Mouse (Mus musculus): Measurements from ENCODE around the gene Dlx5. TPM values are rescaled to one million over a fixed set of nuclear protein-coding genes. Genes with fewer than 3 reads are reported as not detected.
A peak's percentile ranks its signal among the peaks of the same experiment; 100 is the strongest.

Gene Dlx5
- polyA plus RNA-seq, 1 experiment, result not detected

- no peak for DNase-seq
- H3K36me3 ChIP-seq (ENCODE audit: control insufficient read depth, insufficient read depth, low read length), result no peaks in the 10 kb centered on the region
- 6% methylated on average over 9 of the region's 9 CpGs for WGBS
- no peak overlapping the region for H3K4me3 ChIP-seq (ENCODE audit: insufficient read depth, low read depth, low read length)
- no peak overlapping the region for H3K27ac ChIP-seq (ENCODE audit: insufficient read depth, low read depth, low read length)
- TF ChIP-seq POLR2A (IDR thresholded peaks at IDR 0.05; ENCODE audit: low read depth, low read length) (no peak), CTCF (conservative IDR thresholded peaks at IDR 0.05; ENCODE audit: insufficient read depth, insufficient read length, low read depth, low read length) (no peak)
- H3K27me3 ChIP-seq (replicated peaks; ENCODE audit: control insufficient read depth, insufficient read depth, low read length), result peaks cover 12% of the 10 kb centered on the region
- H3K4me1 ChIP-seq (ENCODE audit: control insufficient read depth, insufficient read depth, low read length), result no peaks in the 10 kb centered on the region
Measured at GRCm38 (mm10) chr6:6854176-6854575, 27.7 kb downstream of the Dlx5 start.

- H3K4me3 ChIP-seq (ENCODE audit: insufficient read depth, low read depth, low read length), result no peak overlapping the region
- H3K27ac ChIP-seq (ENCODE audit: insufficient read depth, low read depth, low read length), result no peak overlapping the region
- H3K27me3 ChIP-seq (replicated peaks; ENCODE audit: control insufficient read depth, insufficient read depth, low read length), result peaks cover 12% of the 10 kb centered on the region
- no peaks in the 10 kb centered on the region for H3K4me1 ChIP-seq (ENCODE audit: control insufficient read depth, insufficient read depth, low read length)
- no peaks in the 10 kb centered on the region for H3K36me3 ChIP-seq (ENCODE audit: control insufficient read depth, insufficient read depth, low read length)
- no peak for DNase-seq
- 42% methylated on average over 3 of the region's 3 CpGs for WGBS
- TF ChIP-seq POLR2A (IDR thresholded peaks at IDR 0.05; ENCODE audit: low read depth, low read length) (no peak), CTCF (conservative IDR thresholded peaks at IDR 0.05; ENCODE audit: insufficient read depth, insufficient read length, low read depth, low read length) (no peak)
Measured at GRCm38 (mm10) chr6:6852944-6853343, 28.9 kb downstream of the Dlx5 start.

DNA sequence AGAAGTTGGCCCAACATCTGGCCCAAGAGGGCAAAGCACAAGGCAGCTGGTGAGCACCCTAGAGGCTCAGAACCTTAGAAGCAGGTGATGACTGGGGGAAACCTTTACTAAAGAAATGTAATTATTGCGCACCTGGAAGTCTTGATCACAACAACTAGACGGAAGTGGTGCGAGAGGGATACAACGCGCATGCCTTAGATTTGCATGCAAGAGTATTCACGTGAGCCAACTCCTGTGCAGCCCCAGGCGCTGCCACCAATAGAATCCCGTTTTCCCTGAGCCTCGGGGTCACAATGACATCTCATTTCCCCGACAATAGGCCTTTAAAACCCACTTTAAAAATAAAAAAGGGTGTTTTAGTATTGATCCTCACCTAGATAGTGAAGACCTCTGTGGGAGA, 30.7 kb downstream of the Dlx5 start:
- DNase-seq, result no peak
- 9% methylated on average over 10 of the region's 10 CpGs for WGBS
- no peak overlapping the region for H3K4me3 ChIP-seq (ENCODE audit: insufficient read depth, low read depth, low read length)
- TF ChIP-seq POLR2A (IDR thresholded peaks at IDR 0.05; ENCODE audit: low read depth, low read length) (no peak), CTCF (conservative IDR thresholded peaks at IDR 0.05; ENCODE audit: insufficient read depth, insufficient read length, low read depth, low read length) (no peak)
- H3K36me3 ChIP-seq (ENCODE audit: control insufficient read depth, insufficient read depth, low read length), result no peaks in the 10 kb centered on the region
- no peak overlapping the region for H3K27ac ChIP-seq (ENCODE audit: insufficient read depth, low read depth, low read length)
- H3K4me1 ChIP-seq (ENCODE audit: control insufficient read depth, insufficient read depth, low read length), result no peaks in the 10 kb centered on the region
- peaks cover 9% of the 10 kb centered on the region; the same call in 1 of the 2 replicates for H3K27me3 ChIP-seq (replicated peaks; ENCODE audit: control insufficient read depth, insufficient read depth, low read length)

DNA sequence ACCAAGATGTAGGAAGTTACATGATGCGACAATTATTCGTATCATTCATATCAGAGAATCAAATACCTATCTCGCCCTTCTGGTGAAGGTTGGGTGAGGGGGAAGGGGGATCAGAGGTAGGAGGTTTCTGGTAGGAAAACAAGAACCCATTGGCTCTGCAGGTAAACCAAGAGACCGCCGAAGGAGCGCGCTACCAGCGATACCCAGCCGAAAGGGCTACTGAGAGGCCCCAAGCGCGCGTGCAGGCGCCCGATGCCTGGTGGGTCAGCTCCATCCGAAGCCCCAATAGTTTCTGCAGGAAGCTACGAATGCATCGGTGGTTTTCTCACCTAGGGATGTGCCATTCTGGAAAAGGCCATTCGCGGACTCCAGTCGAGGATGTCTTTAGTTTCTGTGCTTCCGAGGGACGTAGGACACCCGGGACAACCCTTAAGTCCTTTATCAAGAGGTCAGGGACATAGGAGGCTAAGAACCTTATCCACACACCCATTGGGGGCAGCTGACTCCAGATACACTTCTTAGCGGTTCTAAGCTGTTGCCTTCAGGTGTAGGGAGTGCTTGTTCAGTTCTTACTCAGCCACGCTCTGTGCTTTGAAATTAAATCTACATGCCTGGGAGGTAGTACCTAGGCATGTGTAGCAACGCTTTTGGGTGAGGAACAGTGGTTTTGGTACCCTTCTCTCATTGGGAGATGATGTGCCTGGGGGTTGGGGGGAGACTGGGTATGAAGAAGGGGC, 31.4 kb downstream of the Dlx5 start:
- H3K36me3 ChIP-seq (ENCODE audit: control insufficient read depth, insufficient read depth, low read length), result no peaks in the 10 kb centered on the region
- peaks cover 6% of the 10 kb centered on the region; the same call in 1 of the 2 replicates for H3K27me3 ChIP-seq (replicated peaks; ENCODE audit: control insufficient read depth, insufficient read depth, low read length)
- H3K27ac ChIP-seq (ENCODE audit: insufficient read depth, low read depth, low read length), result no peak overlapping the region
- H3K4me1 ChIP-seq (ENCODE audit: control insufficient read depth, insufficient read depth, low read length), result no peaks in the 10 kb centered on the region
- no peak overlapping the region for H3K4me3 ChIP-seq (ENCODE audit: insufficient read depth, low read depth, low read length)
- DNase-seq, result no peak
- WGBS, result 7% methylated on average over 26 of the region's 26 CpGs
- TF ChIP-seq CTCF (conservative IDR thresholded peaks at IDR 0.05; ENCODE audit: insufficient read depth, insufficient read length, low read depth, low read length) (no peak), POLR2A (IDR thresholded peaks at IDR 0.05; ENCODE audit: low read depth, low read length) (no peak)

DNA sequence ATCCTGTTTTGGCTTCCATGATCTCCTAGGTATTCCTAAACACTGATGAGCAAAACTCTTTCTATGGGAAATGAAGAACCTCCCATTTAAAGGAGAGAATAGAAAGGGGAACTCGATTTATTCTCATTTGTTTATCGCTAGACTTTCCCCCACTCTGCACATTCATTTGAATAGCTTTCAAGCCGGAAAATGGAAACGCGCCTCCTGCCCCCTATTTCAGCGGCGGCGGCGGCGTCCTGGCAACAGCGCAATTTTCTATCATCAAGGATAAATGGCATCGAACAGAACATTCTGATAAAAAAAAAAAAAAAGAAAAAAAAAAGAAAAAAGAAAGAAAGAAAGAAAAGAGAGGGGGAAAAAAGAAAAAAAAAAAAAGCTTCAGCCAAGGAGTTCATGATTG, 32.1 kb downstream of the Dlx5 start:
- no peak overlapping the region for H3K27ac ChIP-seq (ENCODE audit: insufficient read depth, low read depth, low read length)
- DNase-seq, result no peak
- no peaks in the 10 kb centered on the region for H3K4me1 ChIP-seq (ENCODE audit: control insufficient read depth, insufficient read depth, low read length)
- TF ChIP-seq CTCF (conservative IDR thresholded peaks at IDR 0.05; ENCODE audit: insufficient read depth, insufficient read length, low read depth, low read length), result no peak
- TF ChIP-seq POLR2A (IDR thresholded peaks at IDR 0.05; ENCODE audit: low read depth, low read length), result no peak
- WGBS, result 9% methylated on average over 12 of the region's 12 CpGs
- H3K4me3 ChIP-seq (ENCODE audit: insufficient read depth, low read depth, low read length), result no peak overlapping the region
- H3K36me3 ChIP-seq (ENCODE audit: control insufficient read depth, insufficient read depth, low read length), result no peaks in the 10 kb centered on the region
- peaks cover 6% of the 10 kb centered on the region; the same call in 1 of the 2 replicates for H3K27me3 ChIP-seq (replicated peaks; ENCODE audit: control insufficient read depth, insufficient read depth, low read length)

GRCm38 (mm10) chr6:6848541-6848940, 33.3 kb downstream of the Dlx5 start:
- Histone ChIP-seq H3K4me3 (ENCODE audit: insufficient read depth, low read depth, low read length) (no peak overlapping the region), H3K36me3 (ENCODE audit: control insufficient read depth, insufficient read depth, low read length) (no peaks in the 10 kb centered on the region), H3K4me1 (ENCODE audit: control insufficient read depth, insufficient read depth, low read length) (no peaks in the 10 kb centered on the region), H3K27me3 (replicated peaks; ENCODE audit: control insufficient read depth, insufficient read depth, low read length) (peaks cover 6% of the 10 kb centered on the region; the same call in 1 of the 2 replicates), H3K27ac (ENCODE audit: insufficient read depth, low read depth, low read length) (no peak overlapping the region)
- WGBS, result 23% methylated on average over 4 of the region's 4 CpGs
- no peak for DNase-seq
- TF ChIP-seq CTCF (conservative IDR thresholded peaks at IDR 0.05; ENCODE audit: insufficient read depth, insufficient read length, low read depth, low read length) (no peak), POLR2A (IDR thresholded peaks at IDR 0.05; ENCODE audit: low read depth, low read length) (no peak)

- 72% methylated on average over 3 of the region's 3 CpGs for WGBS
- Histone ChIP-seq H3K27ac (ENCODE audit: insufficient read depth, low read depth, low read length) (no peak overlapping the region), H3K27me3 (replicated peaks; ENCODE audit: control insufficient read depth, insufficient read depth, low read length) (0 out of 2 replicates have a peak, but pooled peaks cover 1% of the 10 kb centered on the region), H3K4me3 (ENCODE audit: insufficient read depth, low read depth, low read length) (no peak overlapping the region), H3K4me1 (ENCODE audit: control insufficient read depth, insufficient read depth, low read length) (no peaks in the 10 kb centered on the region), H3K36me3 (ENCODE audit: control insufficient read depth, insufficient read depth, low read length) (no peaks in the 10 kb centered on the region)
- TF ChIP-seq CTCF (conservative IDR thresholded peaks at IDR 0.05; ENCODE audit: insufficient read depth, insufficient read length, low read depth, low read length), result no peak
- no peak for TF ChIP-seq POLR2A (IDR thresholded peaks at IDR 0.05; ENCODE audit: low read depth, low read length)
- peak; percentile 11 for DNase-seq
Measured at GRCm38 (mm10) chr6:6833301-6833700, 48.6 kb downstream of the Dlx5 start.

All from kidney, adult 2 months (tissue).